Mouse (Mus musculus): Measurements from ENCODE around the gene Ankrd6.

Gene Ankrd6

DNA sequence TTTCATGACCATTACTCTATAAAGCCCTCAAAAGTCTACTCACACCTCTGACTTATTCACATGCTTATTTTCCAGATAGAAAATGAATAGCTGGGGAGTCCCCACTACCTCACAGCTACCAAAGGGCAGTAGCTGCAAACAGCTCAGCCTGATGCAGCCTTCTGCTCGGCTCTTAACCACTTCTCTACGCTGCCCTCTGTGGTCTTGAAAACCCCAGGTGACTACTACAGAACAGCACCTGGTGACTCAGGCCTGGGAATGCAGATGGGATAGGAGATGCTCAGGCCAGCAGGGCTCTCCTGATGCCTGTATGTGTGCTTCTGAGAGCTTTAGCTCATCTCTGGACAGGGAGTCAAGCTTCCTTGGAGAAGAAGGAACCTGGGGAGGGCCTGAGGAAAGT, 45.3 kb downstream of the Ankrd6 start:
- DNase-seq (ENCODE audit: low spot score in 2 of 2), result no peak

DNA sequence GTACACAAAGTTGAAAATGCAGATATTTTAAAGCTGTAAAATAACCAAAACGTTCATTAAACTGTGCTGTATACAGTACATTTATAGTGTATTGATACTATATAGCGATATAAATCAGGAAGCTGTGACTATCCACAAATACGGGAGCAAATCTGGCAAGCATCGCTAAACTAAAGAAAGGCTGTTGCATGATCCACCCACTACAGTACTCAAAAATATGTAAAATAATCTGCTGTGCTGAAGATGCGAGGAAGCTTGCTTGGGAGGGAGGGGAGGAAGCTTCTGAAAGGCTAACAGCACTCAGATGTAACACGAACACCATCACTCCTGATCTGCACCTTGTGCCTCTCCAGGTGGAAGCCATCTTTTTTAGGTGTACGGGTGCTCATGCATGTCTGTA, 46.8 kb downstream of the Ankrd6 start:
- DNase-seq (ENCODE audit: low spot score in 2 of 2), result no peak

DNA sequence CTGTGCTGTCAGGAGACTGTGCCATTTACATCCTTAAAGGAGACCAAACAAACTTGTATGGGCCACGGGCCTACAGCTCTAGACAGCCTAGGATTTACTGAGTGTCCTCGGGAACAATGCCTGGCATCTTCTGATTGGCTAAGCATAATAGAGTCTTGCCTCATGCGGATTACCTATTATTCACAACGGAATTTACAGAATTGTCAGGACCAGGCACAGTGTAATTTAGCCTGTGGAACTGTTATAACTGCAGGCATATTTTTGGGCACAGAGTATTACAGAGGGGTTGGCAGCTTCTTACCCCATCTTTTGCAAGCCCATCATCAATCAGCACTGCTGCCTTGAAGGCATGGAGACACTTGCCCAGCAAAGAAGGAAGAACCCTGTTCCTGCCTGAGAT, 51.6 kb downstream of the Ankrd6 start:
- DNase-seq (ENCODE audit: low spot score in 2 of 2), result no peak

DNA sequence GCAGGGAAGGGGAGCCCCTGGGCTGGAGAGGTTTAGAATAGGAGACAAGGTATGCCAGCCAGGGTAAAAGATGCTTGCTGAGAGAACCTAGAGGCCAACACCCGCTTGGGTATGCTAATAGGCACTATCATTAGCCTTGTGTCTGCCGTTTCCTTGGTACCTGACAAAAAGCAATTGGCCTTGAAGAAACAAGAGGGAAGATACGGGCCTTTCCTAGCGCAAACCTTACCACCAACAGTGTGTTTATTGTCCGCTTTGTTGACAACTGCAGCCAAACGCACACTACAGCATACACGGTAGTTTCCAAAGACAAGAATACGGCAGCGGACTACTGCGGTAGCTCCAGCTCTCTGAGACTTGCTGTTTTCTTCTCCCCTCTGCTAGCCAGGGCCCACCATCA, 59.3 kb downstream of the Ankrd6 start:
- DNase-seq (ENCODE audit: low spot score in 2 of 2), result no peak

DNA sequence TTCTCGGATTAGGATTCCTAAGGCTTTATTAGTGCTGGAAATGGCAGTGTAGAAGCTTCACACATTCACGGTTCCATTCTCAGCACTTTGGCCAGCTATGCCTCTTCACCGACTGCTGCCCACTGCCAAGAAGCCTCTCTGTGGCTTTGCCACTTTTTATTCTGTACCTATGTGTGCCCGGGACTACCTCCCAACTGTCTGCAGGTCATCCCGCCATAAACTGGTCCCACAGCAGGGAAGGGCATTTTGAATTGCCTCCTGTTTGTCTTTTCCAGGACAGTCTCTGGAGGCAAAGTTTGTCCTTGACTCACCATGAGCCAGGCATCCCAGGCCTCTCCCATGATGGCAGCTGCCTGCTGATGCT, 59.9 kb downstream of the Ankrd6 start:
- DNase-seq (ENCODE audit: low spot score in 2 of 2), result no peak

DNA sequence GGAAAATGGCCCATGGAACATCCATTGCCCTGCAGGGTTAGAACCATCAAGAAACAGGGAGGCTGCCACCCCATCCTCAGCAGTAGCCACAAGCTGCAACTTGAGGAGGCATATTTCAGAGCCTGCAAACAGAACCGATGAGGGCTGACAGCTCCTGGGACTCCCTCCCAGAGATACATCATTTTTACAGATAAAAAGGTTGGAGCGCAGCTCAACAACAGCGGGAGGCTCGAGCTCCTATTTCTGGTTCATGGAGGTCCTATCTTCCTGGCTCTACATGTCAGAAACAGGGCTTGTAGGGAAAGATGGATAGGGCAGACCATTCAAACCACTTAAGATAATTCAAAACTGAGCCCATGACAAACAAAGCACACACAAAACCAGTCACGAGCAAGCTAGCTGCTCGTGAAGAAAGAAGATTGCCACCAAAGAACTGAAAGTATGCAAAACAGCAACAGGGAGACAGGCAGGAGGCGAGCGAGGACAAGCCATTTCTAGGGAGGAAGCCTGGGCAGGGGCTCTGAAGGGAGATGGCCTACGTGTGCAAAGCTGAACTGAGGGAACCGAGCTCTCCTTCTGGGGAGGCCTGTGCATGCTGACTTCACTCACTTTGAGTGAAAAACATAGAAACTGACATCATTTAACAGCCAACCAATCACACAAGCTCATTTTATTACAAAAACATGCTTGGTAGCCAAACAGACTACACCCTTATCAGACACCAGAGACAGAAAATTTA, 60.5 kb downstream of the Ankrd6 start:
- no peak for DNase-seq (ENCODE audit: low spot score in 2 of 2)

DNA sequence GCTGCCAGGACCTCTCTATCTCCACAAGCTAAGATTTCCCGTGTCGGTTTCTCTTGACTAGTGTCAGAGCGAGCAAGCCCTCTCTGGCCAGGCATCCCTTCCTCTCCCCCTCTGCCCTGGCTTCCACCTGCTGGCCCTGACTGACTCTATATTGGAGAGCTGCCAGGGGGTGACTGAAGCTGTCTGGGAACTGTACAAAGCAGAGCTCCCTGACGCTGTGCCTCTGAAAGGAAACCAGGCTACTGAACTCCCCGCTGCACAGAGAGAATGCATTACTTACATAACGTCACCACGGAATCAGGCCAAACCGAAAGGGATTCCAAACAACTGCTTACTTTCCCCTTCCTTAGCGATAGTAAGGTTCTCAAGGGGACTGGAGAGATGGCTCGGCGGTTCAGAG, 61.4 kb downstream of the Ankrd6 start:
- no peak for DNase-seq (ENCODE audit: low spot score in 2 of 2)

DNA sequence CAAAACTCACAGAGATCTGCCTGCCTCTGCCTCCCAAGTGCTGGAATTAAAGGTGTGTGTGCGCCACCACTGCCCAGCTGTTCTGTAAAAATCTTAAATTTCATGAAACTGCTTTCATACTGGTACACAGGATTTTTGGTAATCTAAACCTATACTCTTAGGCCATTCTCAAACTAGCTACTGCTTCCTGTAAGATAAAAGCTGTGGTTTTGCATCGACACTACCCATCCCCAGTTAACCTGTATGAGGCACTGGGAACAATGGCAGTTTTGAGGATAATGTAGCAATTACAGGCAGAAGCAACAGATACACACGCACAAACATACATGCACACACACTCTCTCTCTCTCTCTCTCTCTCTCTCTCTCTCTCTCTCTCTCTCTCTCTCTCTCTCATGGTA, 64.2 kb downstream of the Ankrd6 start:
- DNase-seq (ENCODE audit: low spot score in 2 of 2), result no peak

DNA sequence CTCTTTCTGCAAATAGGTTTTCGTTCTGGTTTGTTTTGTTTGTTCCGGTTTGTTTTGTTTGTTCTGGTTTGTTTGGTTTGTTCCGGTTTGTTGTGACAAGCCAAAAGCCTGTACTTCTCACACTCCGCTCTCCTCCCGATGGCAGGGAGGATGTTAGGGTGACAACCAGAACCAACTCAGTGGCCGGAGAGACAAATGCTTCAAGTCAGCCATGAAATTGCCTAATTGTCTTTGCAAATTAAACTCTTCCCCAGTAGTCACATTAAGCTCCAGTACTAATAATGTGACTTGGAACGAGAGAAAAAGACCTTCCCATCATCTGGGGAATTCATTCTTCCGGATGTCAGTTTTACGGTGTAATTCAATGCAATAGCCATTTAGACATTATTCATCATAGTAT, 66.0 kb downstream of the Ankrd6 start:
- DNase-seq (ENCODE audit: low spot score in 2 of 2), result no peak

DNA sequence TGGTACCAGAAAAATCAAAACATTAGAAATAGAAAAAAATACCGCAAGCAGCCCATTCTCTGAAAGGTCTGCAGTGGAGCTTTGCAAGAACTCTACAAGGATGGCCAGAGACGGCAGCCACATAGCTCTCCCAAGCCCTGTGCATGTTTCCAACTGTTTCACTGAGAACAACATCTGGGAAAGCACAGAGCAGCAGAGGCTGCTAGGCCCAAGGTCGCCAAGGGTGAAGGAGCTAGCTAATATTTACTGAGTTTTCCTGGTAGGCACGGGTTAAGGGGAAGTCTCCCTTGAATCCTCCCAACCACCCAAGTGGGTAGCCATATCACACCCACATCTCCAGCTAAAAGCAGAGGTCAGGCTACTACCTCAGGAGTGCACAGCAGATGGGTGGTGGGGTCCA, 69.6 kb downstream of the Ankrd6 start:
- DNase-seq (ENCODE audit: low spot score in 2 of 2), result no peak

DNA sequence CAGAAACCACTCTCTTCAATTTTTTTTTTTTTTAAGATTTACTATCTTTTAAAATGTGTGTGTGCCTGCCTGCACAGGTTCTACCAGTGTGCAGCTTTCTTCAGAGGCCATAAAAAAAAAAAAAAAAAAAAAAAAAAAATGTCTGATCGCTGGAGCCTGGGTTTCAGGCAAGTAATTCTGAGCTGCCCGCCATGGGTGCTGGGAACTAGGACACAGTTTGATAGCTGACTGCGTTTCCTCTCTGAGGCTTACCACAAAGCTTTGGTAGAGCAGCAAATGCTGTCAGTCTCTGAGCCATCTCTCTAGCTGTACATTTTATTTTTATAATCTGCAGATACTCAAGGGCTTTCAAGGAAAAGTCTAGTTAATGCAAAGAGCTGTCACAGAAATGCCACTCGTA, 76.0 kb downstream of the Ankrd6 start:
- no peak for DNase-seq (ENCODE audit: low spot score in 2 of 2)

DNA sequence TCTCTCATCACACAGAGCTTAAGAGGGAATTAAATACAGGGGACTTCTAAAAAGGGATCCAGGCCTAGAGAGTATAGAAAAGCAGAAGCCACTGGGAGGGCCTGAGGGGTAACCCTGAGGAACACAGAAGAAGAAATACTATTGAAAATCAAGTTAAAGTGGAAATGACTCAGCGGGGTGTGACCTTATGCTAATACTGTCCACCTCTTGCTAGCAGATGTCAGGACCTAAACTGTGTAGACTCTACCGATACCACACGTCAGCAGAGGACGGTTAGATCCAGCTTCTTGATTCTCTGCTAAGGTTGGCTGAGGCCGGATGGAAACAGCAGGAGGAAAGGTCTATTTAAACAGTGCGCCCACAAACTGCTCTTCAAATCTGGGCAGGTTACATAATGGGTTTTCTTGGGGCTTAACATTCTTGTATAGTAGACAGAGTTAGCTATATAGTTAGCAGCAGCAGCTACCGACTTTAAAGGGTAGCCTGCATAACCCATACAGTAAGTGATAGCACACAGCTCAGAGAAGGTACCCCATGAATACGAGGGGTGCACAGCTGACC, 78.4 kb downstream of the Ankrd6 start:
- peak in 1 of 2 experiments; percentile 11 for DNase-seq (ENCODE audit: low spot score in 2 of 2)

DNA sequence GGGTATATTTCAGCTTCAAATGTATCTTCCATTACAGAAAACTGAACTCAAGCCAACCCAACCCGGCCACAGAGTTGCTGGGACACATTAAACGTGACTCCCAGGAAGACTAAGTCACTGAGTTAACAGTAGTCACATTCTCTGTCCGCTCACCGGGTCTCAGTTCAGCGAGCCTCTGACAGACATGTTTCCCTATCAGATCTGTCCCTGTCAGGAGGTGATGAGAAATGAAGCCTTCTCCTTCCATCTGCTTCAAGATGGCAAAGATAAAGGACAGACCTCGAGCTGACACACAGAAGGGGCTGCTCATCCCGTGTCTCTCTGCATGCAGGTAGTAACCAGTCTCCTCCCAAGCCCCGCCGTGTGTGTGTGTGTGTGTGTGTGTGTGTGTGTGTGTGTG, 81.3 kb downstream of the Ankrd6 start:
- no peak for DNase-seq (ENCODE audit: low spot score in 2 of 2)

DNA sequence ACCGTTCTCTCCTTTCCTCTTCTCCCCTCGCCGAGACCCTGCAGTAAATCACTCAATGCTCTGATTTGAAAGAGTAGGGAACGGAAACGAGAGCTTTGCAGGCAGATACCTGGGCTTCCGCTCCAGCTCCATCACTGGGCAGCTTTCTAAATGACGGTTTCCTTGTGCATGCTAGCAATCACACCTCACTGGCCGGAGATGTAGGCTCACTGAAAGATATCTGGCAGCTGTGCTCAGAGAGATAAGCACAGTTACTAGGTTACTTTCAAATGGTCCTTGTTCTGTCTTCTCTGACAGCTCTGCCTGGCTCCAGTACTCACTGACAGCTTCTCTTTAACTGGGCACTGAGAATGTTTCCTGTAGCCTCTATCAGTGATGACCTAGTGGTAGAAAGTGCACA, 81.8 kb downstream of the Ankrd6 start:
- no peak for DNase-seq (ENCODE audit: low spot score in 2 of 2)

DNA sequence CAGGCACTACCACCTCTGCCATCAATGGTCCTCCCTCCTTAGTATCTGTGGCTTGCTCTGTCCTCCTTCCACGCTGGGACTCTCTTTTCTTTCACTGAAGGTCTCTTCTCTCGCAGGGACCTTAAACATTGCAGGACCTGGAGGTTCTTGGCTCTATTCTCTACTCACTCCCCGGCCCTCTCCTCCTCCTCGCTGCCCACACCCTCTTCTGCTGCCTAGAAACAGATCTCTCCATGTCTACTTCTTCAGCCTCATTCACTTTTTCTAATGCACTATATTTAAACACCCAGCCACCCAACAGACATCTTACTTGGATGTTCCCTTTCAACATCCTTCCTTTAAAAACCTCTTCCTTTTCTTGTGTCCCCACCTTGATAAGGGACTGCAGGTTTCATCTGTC, 82.2 kb downstream of the Ankrd6 start:
- DNase-seq (ENCODE audit: low spot score in 2 of 2), result no peak

DNA sequence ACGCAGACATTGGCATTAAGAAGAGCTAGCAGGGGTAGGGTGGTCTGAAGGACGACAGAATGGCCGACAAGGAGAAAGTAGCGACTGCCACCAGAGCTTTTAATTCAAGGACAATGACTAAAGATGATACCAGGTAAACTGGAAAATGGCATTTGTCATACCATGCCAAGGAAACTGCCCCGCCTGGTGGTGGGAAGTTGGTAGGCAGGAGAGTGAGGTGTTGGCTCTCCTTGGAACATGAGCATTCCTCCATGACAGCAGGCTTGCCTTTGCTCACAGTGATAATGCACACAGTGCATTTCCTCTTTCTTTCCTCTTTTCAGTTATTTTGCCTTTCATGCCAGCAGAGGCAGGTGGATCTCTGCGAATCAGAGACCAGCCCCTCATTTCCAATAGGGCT, 83.2 kb downstream of the Ankrd6 start:
- no peak for DNase-seq (ENCODE audit: low spot score in 2 of 2)

DNA sequence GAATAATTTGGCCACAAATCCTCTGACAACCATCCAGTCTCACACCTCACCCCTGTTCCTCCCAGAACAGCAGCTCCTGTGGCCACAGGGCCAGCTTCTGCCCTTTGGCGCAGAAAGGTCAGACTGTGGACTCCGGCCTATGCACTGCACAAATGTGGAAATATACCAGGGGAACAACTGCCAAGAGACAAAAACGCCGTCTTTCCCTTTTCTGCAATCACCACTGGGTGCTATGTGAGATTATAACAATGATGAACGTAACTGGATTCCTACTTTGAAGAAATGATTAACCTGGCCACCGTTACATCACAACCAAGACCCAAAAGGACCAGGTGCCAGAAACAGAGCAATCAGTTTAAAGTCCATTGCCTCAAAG, 85.8 kb downstream of the Ankrd6 start:
- no peak for DNase-seq (ENCODE audit: low spot score in 2 of 2)

DNA sequence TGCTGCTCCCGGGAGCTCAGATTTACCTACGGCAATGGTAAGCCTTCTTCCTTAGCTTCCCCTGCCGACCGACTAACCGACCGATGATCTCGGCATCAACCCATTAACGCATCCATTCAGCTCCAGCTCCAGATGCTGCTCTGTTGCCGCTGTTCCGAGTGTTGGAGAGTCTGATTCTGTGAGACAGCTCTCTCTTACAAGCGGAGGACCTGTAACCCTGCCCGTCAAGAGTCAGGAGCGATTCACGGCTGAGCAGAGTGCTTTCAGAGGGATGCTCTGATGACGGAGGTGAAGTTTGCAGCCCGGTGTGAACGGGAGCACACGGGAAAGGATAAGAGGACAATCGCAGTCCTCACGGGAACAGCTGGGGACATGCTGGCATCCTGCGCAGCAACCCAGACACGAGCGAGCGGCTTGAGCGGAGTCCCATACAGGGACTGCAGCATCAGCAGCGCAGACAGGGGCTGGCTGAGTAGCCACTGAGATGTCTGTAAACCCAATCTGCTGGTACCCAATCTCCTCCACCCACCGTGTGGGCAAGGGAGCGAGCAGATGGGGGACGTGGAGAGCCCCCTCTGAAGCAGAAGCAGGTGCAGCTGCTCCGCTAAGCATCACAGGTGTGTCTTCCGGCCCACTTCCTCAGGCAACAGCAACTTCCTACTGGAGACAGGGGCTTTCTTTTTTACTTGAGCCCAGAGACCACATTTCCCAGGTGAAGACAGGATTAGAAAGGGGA, 86.3 kb downstream of the Ankrd6 start:
- no peak for DNase-seq (ENCODE audit: low spot score in 2 of 2)

DNA sequence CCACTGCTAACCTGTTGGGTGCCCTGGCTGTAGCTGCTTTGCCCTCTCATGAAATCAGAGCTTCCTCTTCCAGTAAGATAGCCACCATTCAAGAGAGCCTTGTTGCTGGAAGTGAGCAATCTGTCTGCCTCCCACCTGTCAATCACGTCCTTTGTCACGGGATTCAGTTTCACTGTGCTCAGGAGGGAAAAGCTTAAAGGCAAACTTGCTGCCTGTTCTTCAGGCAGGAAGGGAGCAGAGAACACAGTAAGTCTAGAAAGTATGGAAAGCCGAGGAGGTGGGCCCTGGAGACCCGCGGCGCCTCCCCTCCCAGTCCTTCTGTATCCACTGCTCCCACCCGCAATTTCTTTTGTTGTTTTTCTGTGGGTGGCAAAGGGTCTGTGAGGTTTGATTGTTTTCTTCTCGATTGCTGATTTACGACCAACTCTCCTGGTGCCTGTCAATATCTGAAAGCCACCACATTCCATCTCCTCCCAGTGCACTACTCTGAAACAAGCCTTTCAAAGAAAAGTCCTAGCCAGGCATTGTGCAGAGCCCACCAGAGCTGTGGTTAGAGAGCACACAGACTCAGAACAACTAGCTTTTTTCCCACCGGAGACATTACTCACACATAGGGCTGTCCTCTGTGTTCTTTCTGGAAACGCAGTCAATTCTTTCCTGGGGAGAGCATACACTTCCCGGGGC, 87.1 kb downstream of the Ankrd6 start:
- DNase-seq (ENCODE audit: low spot score in 2 of 2), result no peak

DNA sequence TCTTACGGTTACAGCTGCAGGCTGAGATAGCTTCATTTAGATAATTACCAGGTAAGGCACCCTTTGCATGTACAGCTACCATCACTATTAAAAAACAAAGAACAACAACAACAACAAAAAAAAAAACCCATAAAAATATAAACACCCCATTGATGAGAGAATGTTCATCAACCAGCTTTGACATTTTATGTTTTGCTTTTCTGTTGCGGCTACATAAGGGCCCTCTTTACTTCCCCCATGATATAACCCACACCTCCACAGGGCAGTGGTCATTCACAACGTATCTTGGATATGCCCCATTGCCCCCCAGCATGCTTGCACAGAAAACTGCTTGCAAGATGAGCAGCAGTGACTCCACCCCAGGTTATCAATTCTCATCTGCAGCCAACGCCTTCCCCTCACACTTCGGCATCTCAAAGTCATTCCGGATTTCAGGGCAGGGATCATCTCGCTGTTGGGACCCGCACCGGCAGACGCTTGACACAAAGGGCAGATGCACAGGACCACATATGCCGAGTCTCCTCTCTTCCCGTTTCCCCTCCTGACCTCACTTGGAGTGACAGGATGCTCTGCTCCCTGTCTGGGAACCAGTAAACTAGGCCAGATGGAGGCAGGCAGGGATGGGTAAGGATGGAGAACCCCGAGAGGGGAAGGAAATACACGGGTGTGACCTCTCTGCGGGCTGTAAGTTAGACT, 87.7 kb downstream of the Ankrd6 start:
- DNase-seq (ENCODE audit: low spot score in 2 of 2), result no peak

DNA sequence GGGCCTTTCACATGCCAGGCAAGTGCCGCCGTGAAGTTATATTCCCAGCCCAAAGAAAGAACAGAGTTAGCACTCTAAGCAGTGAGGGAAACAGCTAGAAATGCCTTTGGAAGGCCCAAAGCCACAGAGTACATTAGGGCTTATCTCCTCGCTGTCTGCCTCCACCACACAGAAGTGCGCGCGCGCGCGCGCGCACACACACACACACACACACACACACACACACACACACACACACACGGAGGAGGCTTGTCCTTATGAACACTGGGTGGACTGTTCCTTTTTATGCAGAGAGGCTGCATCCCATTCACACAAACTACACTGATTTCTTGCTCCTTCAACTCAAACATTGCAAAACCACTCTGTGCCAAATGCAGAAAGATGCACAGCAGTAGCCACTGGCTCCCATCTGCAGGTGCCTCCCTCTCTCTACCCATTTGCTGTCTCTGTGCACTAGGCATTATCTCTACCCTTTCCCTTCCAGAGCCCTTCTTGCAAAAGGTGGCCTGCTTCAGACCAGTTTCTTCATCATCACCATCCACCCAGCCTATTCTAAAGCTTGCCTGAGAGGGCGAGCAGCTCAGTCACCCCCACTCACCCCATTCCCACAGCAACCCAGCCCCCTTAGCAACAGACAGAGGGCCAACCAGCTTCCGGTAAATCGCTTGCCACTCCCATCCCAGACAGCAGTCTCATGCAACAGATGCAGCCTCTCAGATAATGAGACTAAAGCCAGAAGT, 88.5 kb downstream of the Ankrd6 start:
- peak; percentile 27 to 44 for DNase-seq (ENCODE audit: low spot score in 2 of 2)
